Mouse (Mus musculus) urinary bladder, adult 18-20 months (tissue): ENCODE results near the gene Kcnk5.

Source experiments
- DNase-seq, 2 experiments: peaks; one replicate each; pipeline ENCODE4 v3.0.0; 2022; ENCODE audit warnings: low spot score in 2 of 2, mixed read lengths in 2 of 2

The Kcnk5 gene

DNA sequence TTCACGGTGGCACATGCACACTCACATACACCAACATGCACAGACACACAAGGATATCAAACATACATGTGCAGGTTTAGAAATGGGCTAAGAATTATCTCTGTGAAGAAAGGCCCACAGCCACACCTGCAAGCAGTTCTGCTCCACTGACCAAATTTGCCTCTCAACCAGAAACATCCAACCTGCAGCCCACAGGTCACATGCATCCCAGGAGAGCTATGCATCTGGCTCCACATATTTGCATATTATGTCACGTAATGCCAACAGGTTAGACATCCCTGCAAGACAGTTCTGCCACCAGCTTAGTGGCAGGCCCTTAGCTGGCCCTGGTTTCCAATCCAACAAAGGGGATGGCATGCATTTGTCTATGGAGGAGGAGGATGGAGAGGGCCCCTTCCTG, 13.6 kb downstream of the Kcnk5 start:
- DNase-seq: no peak

- DNase-seq: no peak
These were observed 16.2 kb downstream of the Kcnk5 start for GRCm38 (mm10) chr14:20165413-20165812.

DNA sequence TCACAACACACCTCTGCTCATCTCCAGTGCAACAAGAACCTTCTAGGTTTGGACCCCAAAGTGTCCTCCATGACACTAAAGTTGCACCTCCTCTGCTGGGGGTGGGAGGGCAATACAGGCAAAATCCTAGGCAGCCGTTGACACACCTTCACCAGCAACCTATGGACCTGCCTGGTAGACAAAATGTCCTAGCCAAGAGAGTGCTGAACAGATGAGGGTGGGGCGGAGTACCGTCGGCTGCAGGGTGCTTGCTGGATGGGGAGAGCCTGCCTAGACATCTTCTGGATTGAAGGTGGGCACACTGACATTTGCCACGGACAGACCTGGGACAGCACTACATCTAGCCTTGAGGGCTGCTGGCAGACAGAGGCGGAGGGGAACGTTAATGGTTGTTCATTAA, 17.2 kb downstream of the Kcnk5 start:
- no peak for DNase-seq

GRCm38 (mm10) chr14:20162686-20163085, 18.9 kb downstream of the Kcnk5 start:
- peak in 1 of 2 experiments; percentile 30 for DNase-seq

DNA sequence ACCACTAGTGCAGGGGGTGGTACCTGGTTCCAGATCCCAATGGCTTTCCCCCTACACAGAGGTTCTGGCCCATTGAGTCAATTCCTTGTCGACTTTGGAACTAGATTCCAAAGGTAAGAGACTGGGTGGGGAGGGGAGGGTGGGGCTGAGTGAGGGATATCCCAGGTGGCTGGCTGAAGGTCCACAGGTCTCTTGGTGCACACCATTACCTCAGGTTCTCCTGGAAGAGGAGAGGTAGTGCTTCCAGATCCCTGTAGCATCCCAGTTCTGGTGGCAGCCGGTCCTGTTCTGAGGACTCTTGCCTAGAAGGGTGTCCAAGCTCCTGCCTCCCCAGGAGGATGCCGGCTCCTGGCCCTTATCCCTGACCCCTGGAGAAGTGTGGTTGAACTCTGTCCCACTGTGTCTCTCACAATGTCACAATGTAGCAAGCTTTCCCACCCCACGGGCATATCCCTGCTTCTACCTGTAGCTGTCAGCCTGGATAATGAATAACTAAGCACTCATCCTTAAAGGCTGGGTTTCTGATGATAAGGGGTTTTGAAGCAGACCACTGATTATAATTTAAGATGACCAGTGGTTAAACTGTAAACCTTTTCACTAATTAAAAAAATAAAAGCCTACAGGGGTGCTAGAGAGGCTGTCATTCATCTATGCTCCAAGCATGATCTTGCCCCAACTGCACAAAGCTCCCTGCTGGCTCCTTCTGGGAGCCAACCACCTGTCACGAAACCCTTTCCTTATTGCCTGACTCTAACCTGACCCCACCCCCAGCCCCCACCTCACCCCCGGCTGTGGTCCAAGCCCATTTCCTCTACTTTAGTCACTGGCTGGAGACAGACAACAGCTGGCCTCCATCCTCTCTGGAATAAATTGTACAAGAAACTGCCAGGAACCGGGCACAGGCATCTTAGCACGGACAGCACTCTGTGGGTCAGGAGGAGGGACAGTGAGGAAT, 22.6 kb downstream of the Kcnk5 start:
- DNase-seq: no peak

- DNase-seq: no peak
These were observed 24.0 kb downstream of the Kcnk5 start for GRCm38 (mm10) chr14:20157595-20157994.

DNA sequence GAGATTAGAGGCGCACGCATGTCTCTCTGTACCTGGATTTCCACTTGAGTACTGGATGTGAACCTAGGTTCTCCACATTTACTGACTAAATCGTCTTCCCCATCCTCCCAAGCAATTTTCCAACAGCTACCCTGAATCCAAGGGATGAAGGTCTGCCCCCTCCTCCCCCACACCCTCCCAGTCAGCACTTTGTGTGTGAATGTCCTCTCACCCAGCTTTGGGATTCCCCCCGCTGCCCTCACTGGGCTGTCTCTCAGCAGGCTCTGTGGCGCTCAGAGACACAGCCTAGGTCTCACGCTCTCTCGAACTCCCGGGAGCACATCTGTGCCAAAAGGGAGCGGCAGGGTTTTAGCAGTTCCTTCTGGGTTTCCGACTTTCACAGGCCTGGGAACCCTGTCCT, 25.9 kb downstream of the Kcnk5 start:
- DNase-seq: no peak

DNA sequence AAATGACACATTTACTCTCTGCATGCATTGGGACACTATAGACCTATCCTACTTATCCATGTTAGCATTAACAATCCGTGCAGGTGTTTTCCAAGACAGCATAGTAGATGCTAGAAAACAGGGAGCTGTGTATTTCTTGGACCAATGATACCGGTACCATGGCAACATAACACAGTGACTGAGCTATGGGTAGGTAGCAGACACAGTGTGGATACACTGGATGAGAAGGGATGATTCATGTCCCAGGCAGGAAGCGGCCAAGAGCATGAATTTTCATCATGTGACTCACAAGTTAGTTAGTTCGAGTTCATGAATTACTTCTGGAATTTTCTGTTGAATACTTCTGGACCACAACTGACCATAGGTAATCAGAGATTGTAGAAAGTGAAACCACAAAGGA, 26.7 kb downstream of the Kcnk5 start:
- DNase-seq: no peak

GRCm38 (mm10) chr14:20154245-20154644, 27.4 kb downstream of the Kcnk5 start:
- DNase-seq: no peak

GRCm38 (mm10) chr14:20149127-20150080, 32.2 kb downstream of the Kcnk5 start:
- peak in 1 of 2 experiments; percentile 61 for DNase-seq

- DNase-seq: no peak
These were observed 33.1 kb downstream of the Kcnk5 start for GRCm38 (mm10) chr14:20148514-20148913.

GRCm38 (mm10) chr14:20147854-20148253, 33.8 kb downstream of the Kcnk5 start:
- no peak for DNase-seq

DNA sequence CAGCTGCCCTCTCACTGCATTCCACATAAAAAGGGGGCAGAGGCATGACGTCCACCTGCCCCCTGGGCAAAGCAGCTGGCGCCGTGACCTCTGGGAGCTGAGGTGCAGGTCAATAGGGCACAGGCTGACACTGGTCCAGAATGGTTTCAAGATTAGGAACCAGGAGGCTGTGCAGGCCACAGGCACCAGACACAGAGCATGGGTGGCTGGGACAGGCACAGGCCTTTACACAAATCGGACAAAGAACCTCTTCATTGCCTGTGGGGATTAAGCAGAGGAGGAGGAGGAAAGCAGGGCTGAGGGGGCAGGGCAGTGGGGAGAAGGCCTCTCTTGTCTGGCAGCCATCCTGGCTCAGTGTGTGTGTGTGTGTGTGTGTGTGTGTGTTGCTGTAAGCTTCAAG, 37.5 kb downstream of the Kcnk5 start:
- DNase-seq: no peak

- no peak for DNase-seq
These were observed 42.9 kb downstream of the Kcnk5 start, which contains the start of gene Saysd1 for GRCm38 (mm10) chr14:20138484-20139355. Saysd1 (minus strand) TSS chr14:20138534.

GRCm38 (mm10) chr14:20134965-20135671, 46.5 kb downstream of the Kcnk5 start:
- peak in 1 of 2 experiments; percentile 65 for DNase-seq

- DNase-seq: no peak
These were observed 53.4 kb downstream of the Kcnk5 start for GRCm38 (mm10) chr14:20128162-20128561.

DNA sequence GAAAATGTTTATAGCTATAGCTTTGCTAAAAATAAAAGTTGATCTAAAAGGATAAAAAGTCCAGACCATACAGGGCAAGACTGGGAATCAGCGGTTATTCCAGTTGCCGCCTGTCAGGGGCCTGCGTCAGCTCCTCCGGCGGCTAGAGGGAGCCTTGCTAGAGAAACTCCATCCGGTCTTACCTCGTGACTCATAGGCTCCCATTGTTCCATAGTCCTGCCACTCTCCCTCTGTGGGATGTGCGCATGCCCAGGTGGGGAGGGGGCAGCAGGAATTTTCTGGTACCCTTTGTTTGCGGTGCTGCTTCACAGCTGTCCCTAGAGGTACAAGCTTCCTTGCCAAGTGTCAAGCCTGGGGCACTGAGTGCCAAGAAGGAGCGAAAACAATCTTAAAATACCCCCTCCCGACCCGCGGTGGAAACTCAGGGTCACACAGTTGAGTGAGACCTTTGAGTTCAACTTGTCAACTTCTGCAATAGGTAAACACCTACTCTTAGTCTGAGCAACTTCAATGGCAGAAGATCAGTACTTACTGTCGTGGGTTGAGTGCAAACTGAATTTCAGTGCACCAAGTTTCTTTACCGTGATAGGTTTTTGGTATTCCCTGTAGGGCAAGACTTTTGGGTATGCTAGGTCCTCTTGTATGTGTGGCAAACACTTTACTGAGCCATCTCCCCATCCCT, 54.1 kb downstream of the Kcnk5 start:
- no peak for DNase-seq

DNA sequence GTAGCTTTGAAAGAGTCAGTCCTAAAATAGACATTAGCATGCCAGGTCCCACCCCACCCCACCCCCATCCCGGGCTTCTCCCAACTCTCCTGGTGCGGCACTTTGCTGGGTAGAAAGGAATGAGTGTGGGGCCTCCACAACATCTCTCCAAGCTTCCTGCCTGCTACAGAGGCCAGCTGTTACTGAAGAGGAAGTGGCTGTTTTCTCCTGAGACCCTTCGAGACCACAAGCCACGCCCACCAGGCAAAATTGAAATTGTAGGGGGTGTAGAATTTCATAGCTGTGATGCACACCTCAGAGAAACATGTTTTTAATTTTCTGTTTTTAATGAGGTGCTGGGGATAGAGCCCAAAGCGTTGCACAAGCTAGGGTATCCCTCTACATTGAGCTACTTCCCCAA, 60.7 kb downstream of the Kcnk5 start:
- DNase-seq: no peak

DNA sequence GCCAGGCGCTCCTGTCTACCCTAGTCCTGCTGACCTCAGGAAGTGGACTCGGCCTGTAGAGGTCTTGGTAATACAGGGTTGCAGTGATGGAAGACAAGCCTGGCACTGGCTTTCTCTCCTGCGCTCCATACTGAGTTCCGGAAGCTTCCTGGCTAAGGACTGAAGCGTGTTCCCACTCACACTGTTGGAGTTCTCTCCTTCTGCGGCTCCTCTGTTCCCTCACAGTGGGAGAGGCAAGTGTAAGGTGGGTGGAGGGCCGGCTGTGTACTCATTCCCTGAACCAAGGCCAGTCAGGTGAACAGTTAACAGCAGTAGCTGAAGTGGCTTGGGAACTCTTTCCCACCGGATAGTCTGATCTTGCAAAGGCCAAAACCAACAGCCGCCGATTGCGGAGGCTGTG, 61.6 kb downstream of the Kcnk5 start:
- no peak for DNase-seq

DNA sequence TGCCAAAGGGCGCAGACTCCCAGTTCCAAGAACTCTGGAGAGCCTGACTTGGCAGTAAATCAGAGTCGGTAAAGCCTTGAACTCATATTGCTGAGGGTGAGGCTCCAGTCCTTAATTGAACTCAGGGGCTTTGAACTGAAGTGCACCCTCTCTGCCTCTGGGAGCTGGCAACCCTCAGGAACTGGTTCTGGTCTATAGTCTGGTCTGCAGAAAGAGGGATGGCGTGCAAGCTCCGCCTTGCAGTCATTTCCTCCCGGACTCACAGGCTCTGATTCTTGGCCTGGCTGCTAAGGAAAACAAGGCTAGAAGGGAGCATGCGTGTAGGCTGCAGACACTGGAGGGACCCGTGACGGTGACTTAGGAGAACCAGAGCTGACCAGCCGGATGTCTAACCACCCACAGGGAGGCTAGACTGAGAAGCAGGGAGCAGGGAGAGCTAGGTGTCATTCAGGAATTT, 65.4 kb downstream of the Kcnk5 start:
- no peak for DNase-seq
